Mouse (Mus musculus): ENCODE measurements around the gene Iqck. TPM values are rescaled to one million over a fixed set of nuclear protein-coding genes. Genes with fewer than 3 reads are reported as not detected.

Iqck gene
- polyA plus RNA-seq (2015; fragmentation: Nextera tagmentation; extraction: Ambion mirVana): 2.0 and 2.1 TPM in 2 replicates

- Histone ChIP-seq H3K27me3 (replicated peaks) (no peaks in the 10 kb centered on the region), H3K4me3 (replicated peaks) (peak within 1 kb of the TSS; percentile 86), H3K4me1 (peaks cover 9% of the 10 kb centered on the region; the same call in 1 of the 2 replicates), H3K4me2 (peak within 1 kb of the TSS; percentile 70), H3K9ac (peak within 1 kb of the TSS; percentile 54), H3K36me3 (peaks cover 20% of the 10 kb centered on the region; the same call in 1 of the 2 replicates), H3K9me3 (no peaks in the 10 kb centered on the region), H3K27ac (peak within 1 kb of the TSS; percentile 73)
- peak; percentile 95 for ATAC-seq (ENCODE audit: insufficient read depth, low FRiP score, low read depth)
- WGBS: under 1% methylated on average over 57 of the region's 57 CpGs
Measured at GRCm38 (mm10) chr7:118855171-118855876, at the start of gene Iqck. TSS of gene Iqck (plus strand) at chr7:118855752.

- H3K36me3 ChIP-seq: peaks cover 3% of the 10 kb centered on the region; the same call in 1 of the 2 replicates
- no peak for ATAC-seq (ENCODE audit: insufficient read depth, low FRiP score, low read depth)
- no peaks in the 10 kb centered on the region for H3K9me3 ChIP-seq
- H3K9ac ChIP-seq: no peak overlapping the region
- no peak overlapping the region for H3K4me3 ChIP-seq (replicated peaks)
- H3K27me3 ChIP-seq (replicated peaks): no peaks in the 10 kb centered on the region
- H3K27ac ChIP-seq: peak overlapping the region; percentile 28; the same call in 1 of the 2 replicates
- 54% methylated on average over 16 of the region's 16 CpGs for WGBS
- H3K4me2 ChIP-seq: no peak overlapping the region
- 0 out of 2 replicates have a peak, but pooled peaks cover 2% of the 10 kb centered on the region for H3K4me1 ChIP-seq
Measured at GRCm38 (mm10) chr7:118806631-118807411, 48.7 kb upstream of the Iqck start.

GRCm38 (mm10) chr7:118807899-118808298 lies 47.7 kb upstream of the Iqck start:
- Histone ChIP-seq H3K4me2 (no peak overlapping the region), H3K9me3 (no peaks in the 10 kb centered on the region), H3K27me3 (replicated peaks) (no peaks in the 10 kb centered on the region), H3K4me1 (0 out of 2 replicates have a peak, but pooled peaks cover 2% of the 10 kb centered on the region), H3K36me3 (no peaks in the 10 kb centered on the region; the same call in 1 of the 2 replicates), H3K27ac (no peak overlapping the region), H3K9ac (no peak overlapping the region), H3K4me3 (replicated peaks) (no peak overlapping the region)
- ATAC-seq (ENCODE audit: insufficient read depth, low FRiP score, low read depth): peak; percentile 48; the same call in 1 of the 2 replicates
- WGBS: 43% methylated on average over 8 of the region's 8 CpGs

GRCm38 (mm10) chr7:118811407-118812106 lies 44.0 kb upstream of the Iqck start:
- H3K27me3 ChIP-seq (replicated peaks): no peaks in the 10 kb centered on the region
- H3K36me3 ChIP-seq: peaks cover 9% of the 10 kb centered on the region; the same call in 1 of the 2 replicates
- ATAC-seq (ENCODE audit: insufficient read depth, low FRiP score, low read depth): no peak
- H3K9ac ChIP-seq: no peak overlapping the region
- no peaks in the 10 kb centered on the region for H3K9me3 ChIP-seq
- no peak overlapping the region for H3K4me2 ChIP-seq
- 64% methylated on average over 12 of the region's 12 CpGs for WGBS
- 0 out of 2 replicates have a peak, but pooled peaks cover 2% of the 10 kb centered on the region for H3K4me1 ChIP-seq
- H3K27ac ChIP-seq: no peak overlapping the region
- no peak overlapping the region for H3K4me3 ChIP-seq (replicated peaks)

- H3K4me3 ChIP-seq (replicated peaks): no peak overlapping the region
- no peak overlapping the region for H3K4me2 ChIP-seq
- no peak overlapping the region for H3K27ac ChIP-seq
- 88% methylated on average over 4 of the region's 4 CpGs for WGBS
- no peaks in the 10 kb centered on the region for H3K27me3 ChIP-seq (replicated peaks)
- no peaks in the 10 kb centered on the region for H3K4me1 ChIP-seq
- no peak for ATAC-seq (ENCODE audit: insufficient read depth, low FRiP score, low read depth)
- H3K9ac ChIP-seq: no peak overlapping the region
- no peaks in the 10 kb centered on the region for H3K9me3 ChIP-seq
- H3K36me3 ChIP-seq: peaks cover 9% of the 10 kb centered on the region; the same call in 1 of the 2 replicates
Measured at GRCm38 (mm10) chr7:118813592-118813991, 42.0 kb upstream of the Iqck start.

- Histone ChIP-seq H3K27me3 (replicated peaks) (no peaks in the 10 kb centered on the region), H3K9me3 (no peaks in the 10 kb centered on the region), H3K4me1 (no peaks in the 10 kb centered on the region), H3K4me3 (replicated peaks) (no peak overlapping the region), H3K9ac (no peak overlapping the region), H3K36me3 (peaks cover 13% of the 10 kb centered on the region; the same call in 1 of the 2 replicates), H3K27ac (no peak overlapping the region), H3K4me2 (no peak overlapping the region)
- 96% methylated on average over 3 of the region's 3 CpGs for WGBS
- no peak for ATAC-seq (ENCODE audit: insufficient read depth, low FRiP score, low read depth)
Measured at GRCm38 (mm10) chr7:118816275-118816674, 39.3 kb upstream of the Iqck start.

- H3K9ac ChIP-seq: no peak overlapping the region
- no peak overlapping the region for H3K4me2 ChIP-seq
- H3K4me3 ChIP-seq (replicated peaks): no peak overlapping the region
- H3K9me3 ChIP-seq: no peaks in the 10 kb centered on the region
- H3K27me3 ChIP-seq (replicated peaks): no peaks in the 10 kb centered on the region
- no peak for ATAC-seq (ENCODE audit: insufficient read depth, low FRiP score, low read depth)
- H3K27ac ChIP-seq: no peak overlapping the region
- H3K36me3 ChIP-seq: peaks cover 13% of the 10 kb centered on the region; the same call in 1 of the 2 replicates
- WGBS: 91% methylated on average over 7 of the region's 7 CpGs
- H3K4me1 ChIP-seq: no peaks in the 10 kb centered on the region
Measured at GRCm38 (mm10) chr7:118817741-118818140, 37.8 kb upstream of the Iqck start.

GRCm38 (mm10) chr7:118819666-118820065 lies 35.9 kb upstream of the Iqck start:
- no peak overlapping the region for H3K27ac ChIP-seq
- H3K4me3 ChIP-seq (replicated peaks): no peak overlapping the region
- H3K27me3 ChIP-seq (replicated peaks): no peaks in the 10 kb centered on the region
- 83% methylated on average over 1 of the region's 1 CpGs for WGBS
- no peak overlapping the region for H3K9ac ChIP-seq
- H3K36me3 ChIP-seq: peaks cover 8% of the 10 kb centered on the region; the same call in 1 of the 2 replicates
- H3K4me1 ChIP-seq: no peaks in the 10 kb centered on the region
- no peaks in the 10 kb centered on the region for H3K9me3 ChIP-seq
- ATAC-seq (ENCODE audit: insufficient read depth, low FRiP score, low read depth): no peak
- H3K4me2 ChIP-seq: no peak overlapping the region

- H3K4me1 ChIP-seq: no peaks in the 10 kb centered on the region
- no peak for ATAC-seq (ENCODE audit: insufficient read depth, low FRiP score, low read depth)
- no peak overlapping the region for H3K9ac ChIP-seq
- WGBS: 71% methylated on average over 7 of the region's 7 CpGs
- H3K36me3 ChIP-seq: peaks cover 5% of the 10 kb centered on the region; the same call in 1 of the 2 replicates
- H3K4me3 ChIP-seq (replicated peaks): no peak overlapping the region
- no peaks in the 10 kb centered on the region for H3K9me3 ChIP-seq
- H3K4me2 ChIP-seq: no peak overlapping the region
- no peaks in the 10 kb centered on the region for H3K27me3 ChIP-seq (replicated peaks)
- H3K27ac ChIP-seq: no peak overlapping the region
Measured at GRCm38 (mm10) chr7:118821356-118821755, 34.2 kb upstream of the Iqck start.

GRCm38 (mm10) chr7:118821887-118822556 lies 33.5 kb upstream of the Iqck start:
- no peaks in the 10 kb centered on the region for H3K27me3 ChIP-seq (replicated peaks)
- peaks cover 10% of the 10 kb centered on the region; the same call in 1 of the 2 replicates for H3K36me3 ChIP-seq
- H3K4me3 ChIP-seq (replicated peaks): no peak overlapping the region
- H3K9ac ChIP-seq: no peak overlapping the region
- 90% methylated on average over 12 of the region's 12 CpGs for WGBS
- H3K27ac ChIP-seq: no peak overlapping the region
- no peaks in the 10 kb centered on the region for H3K4me1 ChIP-seq
- no peak for ATAC-seq (ENCODE audit: insufficient read depth, low FRiP score, low read depth)
- no peaks in the 10 kb centered on the region for H3K9me3 ChIP-seq
- no peak overlapping the region for H3K4me2 ChIP-seq

- Histone ChIP-seq H3K36me3 (peaks cover 6% of the 10 kb centered on the region; the same call in 1 of the 2 replicates), H3K9ac (no peak overlapping the region), H3K4me1 (no peaks in the 10 kb centered on the region), H3K27me3 (replicated peaks) (no peaks in the 10 kb centered on the region), H3K27ac (no peak overlapping the region), H3K9me3 (no peaks in the 10 kb centered on the region), H3K4me2 (no peak overlapping the region), H3K4me3 (replicated peaks) (no peak overlapping the region)
- no peak for ATAC-seq (ENCODE audit: insufficient read depth, low FRiP score, low read depth)
- 74% methylated on average over 7 of the region's 7 CpGs for WGBS
Measured at GRCm38 (mm10) chr7:118824451-118824850, 31.1 kb upstream of the Iqck start.
